Mouse (Mus musculus) lung, postnatal 0 days (tissue): ENCODE data around the gene Ccdc85c.

Experiments used
- CTCF ChIP-seq: IDR thresholded peaks from 2 replicates; pipeline ENCODE4 v1.5.1; 2016; ENCODE audit warnings: antibody characterized with exemption, mild to moderate bottlenecking
- EP300 ChIP-seq: IDR thresholded peaks from 2 replicates; pipeline ENCODE4 v1.6.1; 2016; ENCODE audit warnings: antibody characterized with exemption, mild to moderate bottlenecking, control low read depth

- TF ChIP-seq CTCF (no peak), EP300 (no peak)
Measured at GRCm38 (mm10) chr12:108268970-108269369, 6.3 kb downstream of the Ccdc85c start.
